Mouse (Mus musculus) heart, embryonic 11.5 days (tissue): Measurements from ENCODE around the gene Hdac6. TPM values are rescaled to one million over a fixed set of nuclear protein-coding genes. Genes with fewer than 3 reads are reported as not detected.
A peak's percentile ranks its signal among the peaks of the same experiment; 100 is the strongest.
"Not testable (repeated sequence)": the region's sequence is repeated elsewhere in the genome, so short reads cannot be mapped to it uniquely, and the experiment has no call there.

Experiments used
- ATAC-seq: fragments of 200-750 bp; cut with Nextera tagmentation; replicated peaks from 2 replicates; pipeline ENCODE4 v1.8.0; 2017; ENCODE audit warnings: moderate library complexity; ENCODE audit not compliant: insufficient number of reproducible peaks, low FRiP score, low TSS enrichment
- H3K27ac ChIP-seq: fragments of 300-500 bp; sonication (generic); 2 replicates; pipeline ENCODE4 v1.5.1; 2014; ENCODE audit warnings: mild to moderate bottlenecking, low read depth, low read length
- H3K27me3 ChIP-seq: fragments of 300-500 bp; sonication (generic); 2 replicates; pipeline ENCODE4 v1.6.1; 2014; ENCODE audit warnings: mild to moderate bottlenecking, low read length, mixed read lengths; ENCODE audit not compliant: control insufficient read depth, insufficient read depth
- H3K36me3 ChIP-seq: fragments of 300-500 bp; sonication (generic); 2 replicates; pipeline ENCODE4 v1.6.1; 2014; ENCODE audit warnings: mild to moderate bottlenecking, low read length, moderate library complexity, mixed read lengths; ENCODE audit not compliant: control insufficient read depth, insufficient read depth
- H3K4me1 ChIP-seq: fragments of 300-500 bp; sonication (generic); 2 replicates; pipeline ENCODE4 v1.6.1; 2014; ENCODE audit warnings: low read length; ENCODE audit not compliant: control insufficient read depth, insufficient read depth
- H3K4me2 ChIP-seq: fragments of 300-500 bp; sonication (generic); 2 replicates; pipeline ENCODE4 v1.6.1; 2014; ENCODE audit warnings: mild to moderate bottlenecking, moderate library complexity
- H3K4me3 ChIP-seq: fragments of 300-500 bp; sonication (generic); 2 replicates; pipeline ENCODE4 v1.5.1; 2014; ENCODE audit warnings: low read depth, low read length
- H3K9ac ChIP-seq: fragments of 300-500 bp; sonication (generic); 2 replicates; pipeline ENCODE4 v1.6.1; 2014; ENCODE audit warnings: mild to moderate bottlenecking, low read depth, low read length, moderate library complexity
- H3K9me3 ChIP-seq: fragments of 300-500 bp; sonication (generic); replicated peaks from 2 replicates; pipeline ENCODE4 v1.6.1; 2016; ENCODE audit warnings: low read length; ENCODE audit not compliant: control insufficient read depth
- WGBS: fragments of 180-500 bp; shearing (Covaris S2); extraction: QIAGEN DNeasy Blood & Tissue Kit; methylation state at CpG from one replicate; pipeline ENCODE4 v1.1.7; 2014; ENCODE audit not compliant: insufficient replicate concordance; 5-methylcytosine and 5-hydroxymethylcytosine counted together
- polyA plus RNA-seq: library from polyadenylated mRNA; unstranded; fragments of >200 nt; fragmentation: Nextera tagmentation; extraction: Ambion mirVana; gene quantifications from 2 replicates; pipeline ENCODE4 v1.2.1, GENCODE M21; 2014

Hdac6 gene
- polyA plus RNA-seq, 1 experiment from 2014 or later: 23.8 TPM

GRCm38 (mm10) chrX:7910473-7910872 is 37.2 kb downstream of the Hdac6 start:
- Histone ChIP-seq H3K9me3 (no peaks in the 10 kb centered on the region), H3K27ac (no peak overlapping the region), H3K4me2 (no peak overlapping the region), H3K4me1 (no peaks in the 10 kb centered on the region), H3K27me3 (no peaks in the 10 kb centered on the region), H3K9ac (no peak overlapping the region), H3K4me3 (no peak overlapping the region), H3K36me3 (no peaks in the 10 kb centered on the region)
- ATAC-seq: no peak
- WGBS: 59% methylated on average over 6 of the region's 6 CpGs

DNA sequence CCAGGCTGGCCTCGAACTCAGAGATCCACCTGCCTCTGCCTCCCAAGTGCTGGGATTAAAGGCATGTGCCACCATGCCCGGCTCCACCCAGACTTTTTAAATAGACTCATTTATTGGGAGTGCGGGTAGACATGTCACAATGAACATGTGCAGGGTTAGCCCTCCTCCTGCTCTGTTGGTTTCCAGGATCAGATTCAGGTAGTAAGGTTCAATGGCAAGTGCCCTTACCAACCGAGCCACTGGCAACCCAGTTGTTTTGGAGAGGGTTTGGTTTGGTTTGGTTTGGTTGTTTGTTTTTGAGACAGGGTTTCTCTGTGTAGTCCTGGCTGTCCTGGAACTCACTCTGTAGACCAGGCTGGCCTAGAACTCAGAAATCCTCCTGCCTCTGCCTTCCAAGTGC is 38.4 kb downstream of the Hdac6 start, which contains the start of gene Gm10490:
Gene Gm10490, plus strand, starts transcription at position 301 of the 400 bp plus-strand sequence.
- not testable (repeated sequence) for H3K27me3 ChIP-seq, H3K27ac ChIP-seq, H3K9ac ChIP-seq, H3K36me3 ChIP-seq, H3K9me3 ChIP-seq, H3K4me3 ChIP-seq, H3K4me2 ChIP-seq, ATAC-seq, H3K4me1 ChIP-seq
- WGBS: 86% methylated on average over 4 of the region's 4 CpGs

DNA sequence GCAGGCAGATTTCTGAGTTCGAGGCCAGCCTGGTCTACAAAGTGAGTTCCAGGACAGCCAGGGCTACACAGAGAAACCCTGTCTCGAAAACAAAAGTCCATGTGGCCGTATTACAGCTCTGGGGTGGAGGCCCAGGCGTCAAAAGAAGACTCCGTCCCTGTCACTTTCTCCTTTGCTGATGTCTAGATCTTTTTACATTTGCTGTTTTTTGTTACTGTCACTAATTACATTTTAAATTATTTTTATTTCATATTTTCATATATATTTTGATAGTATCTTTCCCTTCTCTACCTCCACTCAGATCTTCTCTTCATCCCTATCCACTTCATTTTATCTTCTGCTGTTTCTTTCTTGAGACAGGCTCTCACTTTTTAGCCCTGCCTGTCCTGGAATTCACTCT is 40.0 kb downstream of the Hdac6 start, which contains the start of gene Gm10491:
Gene Gm10491, minus strand, starts transcription at position 101 of the 400 bp plus-strand sequence.
- Histone ChIP-seq H3K4me1 (no peaks in the 10 kb centered on the region), H3K9ac (no peak within 1 kb of the TSS), H3K9me3 (no peaks in the 10 kb centered on the region), H3K36me3 (no peaks in the 10 kb centered on the region), H3K27me3 (no peaks in the 10 kb centered on the region), H3K27ac (no peak within 1 kb of the TSS), H3K4me2 (no peak within 1 kb of the TSS), H3K4me3 (no peak within 1 kb of the TSS)
- no peak for ATAC-seq
- WGBS: 82% methylated on average over 4 of the region's 5 CpGs

DNA sequence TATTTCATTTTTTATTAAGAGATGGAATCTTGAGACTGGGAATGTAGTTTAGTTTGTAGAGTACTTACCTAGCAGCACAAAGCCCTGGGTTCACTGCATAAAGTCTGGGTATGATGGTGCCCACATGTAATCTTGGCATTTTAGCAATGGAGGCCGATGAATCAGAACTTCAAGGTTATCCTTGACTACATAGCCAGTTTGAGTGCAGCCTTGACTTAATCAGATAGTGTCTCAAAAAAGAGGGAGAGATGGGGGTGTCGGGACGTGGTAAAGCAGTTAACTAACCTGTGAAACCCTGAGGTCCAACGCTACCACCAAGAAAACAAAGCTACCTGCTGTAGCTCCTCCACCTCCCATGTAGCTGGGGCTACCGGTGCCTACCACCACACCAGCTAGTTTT is 43.2 kb downstream of the Hdac6 start:
- Histone ChIP-seq H3K4me2 (no peak overlapping the region), H3K9me3 (no peaks in the 10 kb centered on the region), H3K9ac (no peak overlapping the region), H3K4me1 (no peaks in the 10 kb centered on the region), H3K27ac (no peak overlapping the region), H3K36me3 (no peaks in the 10 kb centered on the region), H3K27me3 (no peaks in the 10 kb centered on the region), H3K4me3 (no peak overlapping the region)
- ATAC-seq: no peak
- 89% methylated on average over 5 of the region's 5 CpGs for WGBS

GRCm38 (mm10) chrX:7898880-7899874 is 48.5 kb downstream of the Hdac6 start, which contains the start of the genes Pqbp1 and Timm17b:
TSS of gene Pqbp1 (minus strand) at chrX:7899269.
TSS of gene Timm17b (plus strand) at chrX:7899357.
- WGBS: 12% methylated on average over 62 of the region's 62 CpGs
- Histone ChIP-seq H3K27ac (peak within 1 kb of the TSS; percentile 74; the same call in 1 of the 2 replicates), H3K27me3 (no peaks in the 10 kb centered on the region), H3K9ac (peak within 1 kb of the TSS; percentile 74), H3K9me3 (no peaks in the 10 kb centered on the region), H3K36me3 (no peaks in the 10 kb centered on the region), H3K4me1 (no peaks in the 10 kb centered on the region), H3K4me2 (peak within 1 kb of the TSS; percentile 69), H3K4me3 (peak within 1 kb of the TSS; percentile 59)
- peak; percentile 97 for ATAC-seq

GRCm38 (mm10) chrX:7898211-7898610 is 49.5 kb downstream of the Hdac6 start:
- Histone ChIP-seq H3K9me3 (no peaks in the 10 kb centered on the region), H3K4me1 (no peaks in the 10 kb centered on the region), H3K36me3 (no peaks in the 10 kb centered on the region), H3K27me3 (no peaks in the 10 kb centered on the region), H3K27ac (no peak overlapping the region), H3K9ac (peak overlapping the region; percentile 65; the same call in 1 of the 2 replicates), H3K4me3 (peak overlapping the region; percentile 59), H3K4me2 (peak overlapping the region; percentile 62)
- 36% methylated on average over 13 of the region's 13 CpGs for WGBS
- no peak for ATAC-seq

- Histone ChIP-seq H3K36me3 (no peaks in the 10 kb centered on the region), H3K9ac (peak within 1 kb of the TSS; percentile 48), H3K4me3 (peak within 1 kb of the TSS; percentile 54), H3K4me1 (no peaks in the 10 kb centered on the region; the same call in 1 of the 2 replicates), H3K9me3 (no peaks in the 10 kb centered on the region), H3K27me3 (no peaks in the 10 kb centered on the region), H3K4me2 (peak within 1 kb of the TSS; percentile 67), H3K27ac (peak within 1 kb of the TSS; percentile 67)
- 10% methylated on average over 49 of the region's 49 CpGs for WGBS
- ATAC-seq: peak; percentile 85
Observed at GRCm38 (mm10) chrX:7883841-7884567, 63.7 kb downstream of the Hdac6 start, which contains the start of gene Slc35a2. TSS of gene Slc35a2 (plus strand) at chrX:7884028.
